Mouse (Mus musculus) stomach, postnatal 0 days (tissue): ENCODE measurements around the gene 4930556J24Rik. TPM values are rescaled to one million over a fixed set of nuclear protein-coding genes. Genes with fewer than 3 reads are reported as not detected.
A peak's percentile ranks its signal among the peaks of the same experiment; 100 is the strongest.

ENCODE experiments used
- ATAC-seq: fragments of 200-750 bp; cut with Nextera tagmentation; 2 replicates; pipeline ENCODE4 v1.8.0; 2017; ENCODE audit not compliant: low FRiP score, low TSS enrichment
- DNase-seq: peaks from one replicate; pipeline ENCODE4 v3.0.0-alpha.2; 2016; ENCODE audit warnings: low spot score
- H3K27ac ChIP-seq: fragments of 300-500 bp; sonication (generic); replicated peaks from 2 replicates; pipeline ENCODE4 v1.5.1; 2014; ENCODE audit warnings: mild to moderate bottlenecking, control low read depth
- H3K27me3 ChIP-seq: fragments of 300-500 bp; sonication (generic); 2 replicates; pipeline ENCODE4 v1.6.1; 2014; ENCODE audit warnings: low read length; ENCODE audit not compliant: control insufficient read depth, insufficient read depth
- H3K36me3 ChIP-seq: fragments of 300-500 bp; sonication (generic); 2 replicates; pipeline ENCODE4 v1.6.1; 2014; ENCODE audit warnings: low read length, mixed read lengths; ENCODE audit not compliant: control insufficient read depth, insufficient read depth
- H3K4me1 ChIP-seq: fragments of 300-500 bp; sonication (generic); replicated peaks from 2 replicates; pipeline ENCODE4 v1.6.1; 2014; ENCODE audit warnings: antibody characterized with exemption; ENCODE audit not compliant: control insufficient read depth, insufficient read depth
- H3K4me2 ChIP-seq: fragments of 300-500 bp; sonication (generic); replicated peaks from 2 replicates; pipeline ENCODE4 v1.6.1; 2014; ENCODE audit warnings: low read depth, mild to moderate bottlenecking, control low read depth, moderate library complexity
- H3K4me3 ChIP-seq: fragments of 300-500 bp; sonication (generic); 2 replicates; pipeline ENCODE4 v1.5.1; 2014; ENCODE audit warnings: low read depth, low read length, control low read depth
- H3K9ac ChIP-seq: fragments of 300-500 bp; sonication (generic); 2 replicates; pipeline ENCODE4 v1.6.1; 2014; ENCODE audit warnings: mild to moderate bottlenecking, low read length, control low read depth, mixed read lengths
- H3K9me3 ChIP-seq: fragments of 300-500 bp; sonication (generic); 2 replicates; pipeline ENCODE4 v1.6.1; 2016; ENCODE audit warnings: low read length; ENCODE audit not compliant: control insufficient read depth
- CTCF ChIP-seq: IDR thresholded peaks from 2 replicates; pipeline ENCODE4 v1.5.1; 2016; ENCODE audit warnings: antibody characterized with exemption, low read depth, mild to moderate bottlenecking, moderate library complexity
- EP300 ChIP-seq: optimal IDR thresholded peaks from 2 replicates; pipeline ENCODE3; 2016; ENCODE audit warnings: antibody characterized with exemption
- WGBS: fragments of 180-500 bp; shearing (Covaris S2); extraction: QIAGEN DNeasy Blood & Tissue Kit; methylation state at CpG from one replicate; pipeline ENCODE4 v1.1.7; 2014; 5-methylcytosine and 5-hydroxymethylcytosine counted together
- polyA plus RNA-seq: library from polyadenylated mRNA; unstranded; fragments of >200 nt; fragmentation: Nextera tagmentation; extraction: Ambion mirVana; gene quantifications from 2 replicates; pipeline ENCODE4 v1.2.1, GENCODE M21; 2015

4930556J24Rik gene
- polyA plus RNA-seq, 1 experiment from 2014 or later: 0.08 TPM

- Histone ChIP-seq H3K27me3 (no peaks in the 10 kb centered on the region), H3K36me3 (peaks cover 17% of the 10 kb centered on the region), H3K9ac (no peak overlapping the region), H3K9me3 (no peaks in the 10 kb centered on the region), H3K4me2 (no peak overlapping the region), H3K27ac (no peak overlapping the region), H3K4me1 (0 out of 2 replicates have a peak, but pooled peaks cover 2% of the 10 kb centered on the region), H3K4me3 (no peak overlapping the region)
- ATAC-seq (no peak), DNase-seq (no peak)
- 80% methylated on average over 3 of the region's 3 CpGs for WGBS
- TF ChIP-seq CTCF: peak; percentile 57
- TF ChIP-seq EP300: no peak
Observed at GRCm38 (mm10) chr11:3969837-3970236, 6.7 kb downstream of the 4930556J24Rik start.

- Histone ChIP-seq H3K4me2 (peak overlapping the region; percentile 52), H3K27me3 (no peaks in the 10 kb centered on the region), H3K27ac (peak overlapping the region; percentile 79), H3K9me3 (no peaks in the 10 kb centered on the region), H3K9ac (peak overlapping the region; percentile 80), H3K4me3 (peak overlapping the region; percentile 57), H3K36me3 (peaks cover 5% of the 10 kb centered on the region; the same call in 1 of the 2 replicates), H3K4me1 (0 out of 2 replicates have a peak, but pooled peaks cover 2% of the 10 kb centered on the region)
- DNase-seq: no peak
- 7% methylated on average over 11 of the region's 11 CpGs for WGBS
- no peak for TF ChIP-seq CTCF
- TF ChIP-seq EP300: no peak
- no peak for ATAC-seq
Observed at GRCm38 (mm10) chr11:3964416-3965172, 12.0 kb downstream of the 4930556J24Rik start.

DNA sequence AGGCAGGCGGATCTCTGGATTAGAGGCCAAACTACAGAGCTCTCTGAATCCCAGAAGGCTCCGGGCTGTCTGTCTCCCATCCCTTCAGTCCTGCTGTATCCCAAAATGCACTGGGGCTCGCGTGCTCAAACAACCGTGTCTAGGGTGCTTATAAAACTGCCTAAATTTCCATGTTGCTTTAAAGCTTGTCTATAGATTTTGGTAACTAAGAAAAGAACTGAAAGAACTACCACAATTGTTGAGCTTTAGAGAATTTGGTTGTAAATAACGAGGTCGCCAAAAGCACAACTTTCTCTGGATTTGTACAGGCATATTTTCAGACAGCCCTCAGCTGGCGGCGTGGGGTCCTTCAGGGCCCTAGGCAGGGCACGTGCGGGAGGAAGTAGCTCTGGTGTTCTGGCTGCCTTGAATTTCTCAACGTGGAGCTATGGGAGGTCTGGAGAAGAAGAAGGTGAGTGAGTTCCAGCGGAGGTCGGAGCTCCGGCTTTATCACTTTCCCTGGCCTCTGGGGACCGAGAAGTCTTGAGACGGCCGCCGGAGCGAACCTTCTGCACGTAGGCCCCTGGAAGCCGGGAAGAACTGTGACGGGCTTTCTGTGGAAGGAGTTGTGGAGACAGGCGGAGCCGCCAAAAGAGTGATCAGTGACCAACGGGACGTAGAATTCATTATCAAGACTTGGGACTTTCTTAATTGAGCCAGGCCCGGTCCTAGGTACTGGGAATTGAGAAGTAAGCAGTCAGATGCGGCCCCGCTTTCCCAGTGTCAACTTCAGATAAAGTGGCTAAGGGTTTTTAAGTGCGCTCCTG lies 12.8 kb downstream of the 4930556J24Rik start, which contains the start of gene Pes1:
Gene Pes1, plus strand, starts transcription at position 366 of the 806 bp plus-strand sequence.
- Histone ChIP-seq H3K4me3 (peak within 1 kb of the TSS; percentile 57), H3K9ac (peak within 1 kb of the TSS; percentile 80), H3K27me3 (no peaks in the 10 kb centered on the region), H3K4me2 (peak within 1 kb of the TSS; percentile 52), H3K4me1 (0 out of 2 replicates have a peak, but pooled peaks cover 2% of the 10 kb centered on the region), H3K9me3 (no peaks in the 10 kb centered on the region), H3K27ac (peak within 1 kb of the TSS; percentile 79), H3K36me3 (0 out of 2 replicates have a peak, but pooled peaks cover 4% of the 10 kb centered on the region)
- 1% methylated on average over 31 of the region's 31 CpGs for WGBS
- 0 out of 2 replicates have a peak, but pooled peaks have one; percentile 10 for TF ChIP-seq CTCF
- peak; percentile 97 for TF ChIP-seq EP300
- ATAC-seq: peak; percentile 90
- DNase-seq: peak; percentile 78

DNA sequence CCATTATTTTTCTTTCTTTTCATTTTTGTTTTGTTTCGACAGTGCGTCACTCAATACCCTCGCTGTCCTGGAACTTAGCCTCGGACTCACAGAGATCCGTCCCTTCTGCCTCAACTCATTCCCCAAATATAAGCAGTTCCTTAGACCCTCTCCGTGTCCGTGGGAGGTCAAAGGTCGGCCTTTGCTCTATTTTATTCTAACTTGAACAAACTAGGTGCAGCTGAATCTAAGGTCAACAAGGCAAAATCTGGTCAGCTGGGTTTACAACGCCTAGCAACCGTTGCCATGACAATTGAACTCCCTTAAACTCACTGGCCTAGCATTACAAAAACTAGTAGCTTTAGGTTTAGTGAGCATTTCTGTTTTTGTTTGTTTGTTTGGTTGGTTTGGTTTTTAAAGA lies 13.4 kb downstream of the 4930556J24Rik start:
- Histone ChIP-seq H3K4me2 (peak overlapping the region; percentile 52; the same call in 1 of the 2 replicates), H3K27ac (no peak overlapping the region), H3K27me3 (no peaks in the 10 kb centered on the region), H3K4me3 (no peak overlapping the region), H3K36me3 (0 out of 2 replicates have a peak, but pooled peaks cover under 1% of the 10 kb centered on the region), H3K9ac (no peak overlapping the region), H3K4me1 (0 out of 2 replicates have a peak, but pooled peaks cover 2% of the 10 kb centered on the region), H3K9me3 (no peaks in the 10 kb centered on the region)
- TF ChIP-seq CTCF: no peak
- WGBS: 72% methylated on average over 10 of the region's 10 CpGs
- DNase-seq (no peak), ATAC-seq (peak; percentile 17; the same call in 1 of the 2 replicates)

GRCm38 (mm10) chr11:3961761-3962160 lies 14.8 kb downstream of the 4930556J24Rik start:
- Histone ChIP-seq H3K36me3 (no peaks in the 10 kb centered on the region), H3K4me2 (no peak overlapping the region), H3K27ac (no peak overlapping the region), H3K9ac (no peak overlapping the region), H3K9me3 (no peaks in the 10 kb centered on the region), H3K4me1 (0 out of 2 replicates have a peak, but pooled peaks cover 2% of the 10 kb centered on the region), H3K27me3 (no peaks in the 10 kb centered on the region), H3K4me3 (no peak overlapping the region)
- WGBS: 72% methylated on average over 3 of the region's 3 CpGs
- ATAC-seq: no peak
- TF ChIP-seq CTCF (no peak), EP300 (no peak)
- DNase-seq: no peak
